Mouse (Mus musculus): ENCODE data around the gene AW209491. TPM values are rescaled to one million over a fixed set of nuclear protein-coding genes. Genes with fewer than 3 reads are reported as not detected.

AW209491 gene
- polyA plus RNA-seq (2017; shearing (Covaris generic)) = 3.8 TPM

GRCm38 (mm10) chr13:14629726-14630641 is at the start of gene AW209491:
Gene AW209491, plus strand, starts transcription at chr13:14630154.

GRCm38 (mm10) chr13:14612926-14613529 is 16.9 kb upstream of the AW209491 start, which contains the start of the genes Mrpl32 and Psma2:
Gene Mrpl32, minus strand, starts transcription at chr13:14613165.
Gene Psma2, plus strand, starts transcription at chr13:14613240.

Other genes with a start within 250 kb of the AW209491 start
- gene Hecw1, start 106.9 kb upstream of the AW209491 start, polyA plus RNA-seq (2017; shearing (Covaris generic)) = 0.04 TPM
- 113 TPM for gene Mrpl32, start 17.0 kb upstream of the AW209491 start, polyA plus RNA-seq (2017; shearing (Covaris generic))
- 169 TPM for gene Psma2, start 16.9 kb upstream of the AW209491 start, polyA plus RNA-seq (2017; shearing (Covaris generic))